Mouse (Mus musculus) limb, embryonic 14.5 days (tissue): Measurements from ENCODE around the gene Arhgap25. TPM values are rescaled to one million over a fixed set of nuclear protein-coding genes. Genes with fewer than 3 reads are reported as not detected.

Source experiments
- ATAC-seq: fragments of 200-750 bp; cut with Nextera tagmentation; 2 replicates; pipeline ENCODE4 v1.8.0; 2017; ENCODE audit warnings: low read depth, moderate number of reproducible peaks, moderate TSS enrichment; ENCODE audit not compliant: low FRiP score
- DNase-seq: peaks from one replicate; pipeline ENCODE4 v3.0.0-alpha.2; 2015; ENCODE audit warnings: low spot score
- H3K27ac ChIP-seq: fragments of 300-500 bp; sonication (generic); replicated peaks from 2 replicates; pipeline ENCODE4 v1.5.1; 2014; ENCODE audit warnings: low read depth, mild to moderate bottlenecking, low read length, moderate library complexity, mixed read lengths
- H3K27me3 ChIP-seq: fragments of 300-500 bp; sonication (generic); 2 replicates; pipeline ENCODE4 v1.6.1; 2014; ENCODE audit warnings: low read length, mixed read lengths; ENCODE audit not compliant: control insufficient read depth, insufficient read depth
- H3K36me3 ChIP-seq: fragments of 300-500 bp; sonication (generic); 2 replicates; pipeline ENCODE4 v1.6.1; 2014; ENCODE audit warnings: mild to moderate bottlenecking, low read length, moderate library complexity, mixed read lengths; ENCODE audit not compliant: control insufficient read depth, insufficient read depth
- H3K4me1 ChIP-seq: fragments of 300-500 bp; sonication (generic); 2 replicates; pipeline ENCODE4 v1.6.1; 2014; ENCODE audit warnings: antibody characterized with exemption, low read length, mixed read lengths; ENCODE audit not compliant: control insufficient read depth, insufficient read depth
- H3K4me2 ChIP-seq: fragments of 300-500 bp; sonication (generic); replicated peaks from 2 replicates; pipeline ENCODE4 v1.6.1; 2014; ENCODE audit warnings: low read depth, mild to moderate bottlenecking, low read length, moderate library complexity; ENCODE audit not compliant: severe bottlenecking
- H3K4me3 ChIP-seq: fragments of 300-500 bp; sonication (generic); replicated peaks from 2 replicates; pipeline ENCODE4 v1.5.1; 2014; ENCODE audit warnings: low read length
- H3K9ac ChIP-seq: fragments of 300-500 bp; sonication (generic); 2 replicates; pipeline ENCODE4 v1.6.1; 2014; ENCODE audit warnings: mild to moderate bottlenecking, low read depth, low read length, moderate library complexity; ENCODE audit not compliant: severe bottlenecking
- H3K9me3 ChIP-seq: fragments of 300-500 bp; sonication (generic); 2 replicates; pipeline ENCODE4 v1.6.1; 2016; ENCODE audit warnings: low read length; ENCODE audit not compliant: control insufficient read depth
- POLR2A ChIP-seq: fragments of 200-500 bp; IDR thresholded peaks from 2 replicates; pipeline ENCODE4 v1.8.0; 2012; ENCODE audit warnings: inconsistent platforms, mild to moderate bottlenecking, moderate library complexity, borderline replicate concordance; ENCODE audit not compliant: insufficient read depth, insufficient read length; ENCODE audit errors: extremely low read depth
- WGBS: fragments of 180-500 bp; shearing (Covaris S2); extraction: QIAGEN DNeasy Blood & Tissue Kit; methylation state at CpG from one replicate; pipeline ENCODE4 v1.1.7; 2014; 5-methylcytosine and 5-hydroxymethylcytosine counted together
- polyA plus RNA-seq, 2 experiments: library from polyadenylated mRNA; depleted of rRNA in 1 of 2; stranded (reverse) in 1 of 2; unstranded in 1 of 2; fragments of >200 nt; fragmentation: Nextera tagmentation in 1 of 2; extraction: Ambion mirVana in 1 of 2; gene quantifications; 2 replicates each; pipeline versions ENCODE4 v1.2.1 to v1.2.3; 2012 to 2014

Arhgap25 gene
- polyA plus RNA-seq, 2 experiments: 3.2 to 6.4 TPM

DNA sequence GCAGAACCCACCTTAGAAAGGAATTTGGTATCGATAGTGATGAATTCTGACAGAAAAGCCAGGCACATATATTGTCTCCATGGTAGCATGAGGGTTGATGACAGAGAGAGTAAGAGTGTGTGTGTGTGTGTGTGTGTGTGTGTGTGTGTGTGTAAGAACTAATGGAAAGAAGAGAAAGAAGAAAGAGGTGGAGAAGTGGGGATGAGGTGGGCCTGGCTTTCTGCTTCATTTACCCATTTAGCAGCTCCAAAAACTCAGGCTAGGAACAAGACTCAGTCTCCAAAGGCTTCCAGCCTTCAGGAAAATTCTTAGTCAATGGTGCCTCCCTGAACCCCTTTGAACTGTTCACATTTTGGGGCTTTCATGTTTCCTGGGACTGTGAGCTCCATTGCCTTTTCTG lies 29.5 kb downstream of the Arhgap25 start:
- no peak overlapping the region for H3K27ac ChIP-seq
- no peak overlapping the region for H3K9ac ChIP-seq
- H3K4me1 ChIP-seq: peaks cover 4% of the 10 kb centered on the region; the same call in 1 of the 2 replicates
- ATAC-seq: no peak
- no peaks in the 10 kb centered on the region for H3K9me3 ChIP-seq
- no peak overlapping the region for H3K4me3 ChIP-seq
- no peak overlapping the region for H3K4me2 ChIP-seq
- WGBS: 92% methylated on average over 1 of the region's 1 CpGs
- no peaks in the 10 kb centered on the region for H3K27me3 ChIP-seq
- H3K36me3 ChIP-seq: no peaks in the 10 kb centered on the region
- no peak for DNase-seq
- no peak for TF ChIP-seq POLR2A

- Histone ChIP-seq H3K27ac (no peak overlapping the region), H3K4me1 (peaks cover 4% of the 10 kb centered on the region; the same call in 1 of the 2 replicates), H3K4me3 (no peak overlapping the region), H3K4me2 (no peak overlapping the region), H3K36me3 (no peaks in the 10 kb centered on the region), H3K9me3 (no peaks in the 10 kb centered on the region), H3K27me3 (no peaks in the 10 kb centered on the region), H3K9ac (no peak overlapping the region)
- DNase-seq (no peak), ATAC-seq (no peak)
- no peak for TF ChIP-seq POLR2A
- WGBS: 82% methylated on average over 10 of the region's 10 CpGs
Measured at GRCm38 (mm10) chr6:87502831-87503286, 30.2 kb downstream of the Arhgap25 start.

DNA sequence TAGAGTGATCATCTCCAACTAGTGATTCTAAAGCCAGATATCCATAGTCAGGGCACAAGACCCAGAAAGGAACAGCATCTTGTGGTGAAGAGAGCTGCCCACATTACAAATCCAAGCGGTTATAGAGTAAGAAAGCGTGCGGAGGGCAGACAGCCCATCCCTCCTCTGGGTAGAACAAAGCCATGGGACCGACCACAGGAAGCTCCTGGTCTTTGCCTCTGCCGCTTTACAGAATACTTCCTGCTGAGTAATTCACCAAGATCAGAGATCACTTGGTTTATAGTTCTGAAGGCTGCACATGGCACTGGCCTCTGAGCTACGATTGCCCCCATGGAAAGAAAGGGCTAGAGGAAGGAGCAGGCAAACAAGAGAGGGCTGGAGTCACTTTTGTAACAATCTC lies 30.6 kb downstream of the Arhgap25 start:
- H3K27me3 ChIP-seq: no peaks in the 10 kb centered on the region
- DNase-seq (no peak), ATAC-seq (no peak)
- no peak overlapping the region for H3K9ac ChIP-seq
- no peak overlapping the region for H3K27ac ChIP-seq
- 60% methylated on average over 6 of the region's 6 CpGs for WGBS
- H3K36me3 ChIP-seq: no peaks in the 10 kb centered on the region
- no peak overlapping the region for H3K4me3 ChIP-seq
- no peak for TF ChIP-seq POLR2A
- H3K9me3 ChIP-seq: no peaks in the 10 kb centered on the region
- no peak overlapping the region for H3K4me2 ChIP-seq
- H3K4me1 ChIP-seq: peaks cover 4% of the 10 kb centered on the region; the same call in 1 of the 2 replicates

DNA sequence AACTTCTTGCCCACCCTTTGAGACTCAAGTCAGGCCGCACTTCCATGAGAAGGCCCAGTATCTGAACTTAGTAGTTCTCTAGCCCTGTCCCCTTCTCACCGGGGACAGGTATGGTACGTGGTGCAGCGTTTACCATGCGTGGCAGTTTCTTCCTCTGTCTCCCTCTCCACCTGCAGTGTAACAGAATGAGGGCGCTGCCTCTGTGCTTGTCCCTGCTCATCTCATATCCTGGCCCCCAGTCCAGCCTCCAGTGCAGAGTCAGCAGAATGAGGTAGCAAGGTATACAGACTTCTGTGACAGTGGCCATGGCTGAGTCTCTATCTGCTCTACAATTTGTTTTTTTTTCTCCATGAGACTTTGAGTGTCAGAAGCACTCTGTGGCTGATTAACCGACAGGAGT lies 32.4 kb downstream of the Arhgap25 start:
- Histone ChIP-seq H3K27me3 (no peaks in the 10 kb centered on the region), H3K9me3 (no peaks in the 10 kb centered on the region), H3K4me3 (no peak overlapping the region), H3K36me3 (no peaks in the 10 kb centered on the region), H3K4me1 (peaks cover 4% of the 10 kb centered on the region; the same call in 1 of the 2 replicates), H3K9ac (no peak overlapping the region), H3K4me2 (no peak overlapping the region), H3K27ac (no peak overlapping the region)
- 84% methylated on average over 7 of the region's 7 CpGs for WGBS
- DNase-seq: no peak
- TF ChIP-seq POLR2A: no peak
- no peak for ATAC-seq

DNA sequence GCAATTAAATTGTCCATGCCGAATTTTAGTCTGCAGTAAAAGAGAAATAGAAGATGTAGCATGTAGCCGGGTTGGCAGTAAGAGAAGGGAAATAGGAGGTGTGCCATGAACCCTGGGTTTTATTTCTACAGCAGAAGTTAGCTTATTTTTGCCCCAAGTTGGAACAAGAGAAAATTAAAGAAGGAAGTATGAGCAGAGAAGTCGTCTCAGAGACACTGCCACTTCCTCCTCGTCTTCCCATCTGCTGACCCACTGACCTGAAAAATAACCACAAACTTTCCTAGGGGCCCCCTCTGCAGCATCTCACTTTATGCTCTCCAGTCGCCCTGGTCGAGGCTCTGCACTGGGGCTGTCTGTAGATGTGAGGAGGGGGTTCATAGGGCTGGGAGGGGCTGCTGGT lies 33.3 kb downstream of the Arhgap25 start:
- H3K27me3 ChIP-seq: no peaks in the 10 kb centered on the region

GRCm38 (mm10) chr6:87496143-87496542 lies 36.9 kb downstream of the Arhgap25 start:
- Histone ChIP-seq H3K9ac (no peak overlapping the region), H3K27me3 (no peaks in the 10 kb centered on the region), H3K27ac (no peak overlapping the region), H3K9me3 (no peaks in the 10 kb centered on the region), H3K4me2 (no peak overlapping the region), H3K36me3 (no peaks in the 10 kb centered on the region), H3K4me1 (peaks cover 4% of the 10 kb centered on the region; the same call in 1 of the 2 replicates), H3K4me3 (no peak overlapping the region; the same call in 1 of the 2 replicates)
- DNase-seq (no peak), ATAC-seq (no peak)
- 72% methylated on average over 9 of the region's 9 CpGs for WGBS
- TF ChIP-seq POLR2A: no peak

More for the DNA sequence above, 33.3 kb downstream of the Arhgap25 start:
- Histone ChIP-seq H3K4me1 (peaks cover 4% of the 10 kb centered on the region; the same call in 1 of the 2 replicates), H3K27ac (no peak overlapping the region), H3K4me3 (no peak overlapping the region), H3K36me3 (no peaks in the 10 kb centered on the region), H3K9me3 (no peaks in the 10 kb centered on the region), H3K4me2 (no peak overlapping the region), H3K9ac (no peak overlapping the region)
- 28% methylated on average over 6 of the region's 6 CpGs for WGBS
- TF ChIP-seq POLR2A: no peak
- DNase-seq (no peak), ATAC-seq (no peak)
